Mouse (Mus musculus) limb, embryonic 10.5 days (tissue): Measurements from ENCODE around the gene Serinc4. TPM values are rescaled to one million over a fixed set of nuclear protein-coding genes. Genes with fewer than 3 reads are reported as not detected.

Experiments used
- DNase-seq: peaks from one replicate; pipeline ENCODE4 v3.0.0-alpha.2; 2017; ENCODE audit warnings: low spot score
- H3K27ac ChIP-seq: fragments of 300-500 bp; sonication (generic); 2 replicates; pipeline ENCODE4 v1.5.1; 2016; ENCODE audit warnings: mild to moderate bottlenecking
- H3K27me3 ChIP-seq: fragments of 300-500 bp; sonication (generic); 2 replicates; pipeline ENCODE4 v1.6.1; 2016; ENCODE audit warnings: low read depth, mild to moderate bottlenecking; ENCODE audit not compliant: poor library complexity, severe bottlenecking
- H3K36me3 ChIP-seq: fragments of 300-500 bp; sonication (generic); 2 replicates; pipeline ENCODE4 v1.6.1; 2016; ENCODE audit warnings: mild to moderate bottlenecking, moderate library complexity
- H3K4me1 ChIP-seq: fragments of 300-500 bp; sonication (generic); 2 replicates; pipeline ENCODE4 v1.6.1; 2016
- H3K4me3 ChIP-seq: fragments of 300-500 bp; sonication (generic); 2 replicates; pipeline ENCODE4 v1.5.1; 2016; ENCODE audit warnings: mild to moderate bottlenecking, moderate library complexity
- H3K9me3 ChIP-seq: fragments of 300-500 bp; sonication (generic); replicated peaks from 2 replicates; pipeline ENCODE4 v1.6.1; 2016; ENCODE audit warnings: mild to moderate bottlenecking
- WGBS: fragments of 180-500 bp; shearing (Covaris S2); methylation state at CpG from one replicate; pipeline ENCODE4 v1.1.7; 2016; 5-methylcytosine and 5-hydroxymethylcytosine counted together
- microRNA-seq: library from miRNA; unstranded; fragments of <30 nt; microRNA quantifications from one replicate; pipeline ENCODE4, GENCODE M21; 2017
- polyA plus RNA-seq: library from polyadenylated mRNA; unstranded; fragments of >200 nt; fragmentation: Nextera tagmentation; extraction: Ambion mirVana; gene quantifications from 2 replicates; pipeline ENCODE4 v1.2.1, GENCODE M21; 2016

Gene Serinc4
- polyA plus RNA-seq, 1 experiment from 2014 or later: 0.10 TPM

DNA sequence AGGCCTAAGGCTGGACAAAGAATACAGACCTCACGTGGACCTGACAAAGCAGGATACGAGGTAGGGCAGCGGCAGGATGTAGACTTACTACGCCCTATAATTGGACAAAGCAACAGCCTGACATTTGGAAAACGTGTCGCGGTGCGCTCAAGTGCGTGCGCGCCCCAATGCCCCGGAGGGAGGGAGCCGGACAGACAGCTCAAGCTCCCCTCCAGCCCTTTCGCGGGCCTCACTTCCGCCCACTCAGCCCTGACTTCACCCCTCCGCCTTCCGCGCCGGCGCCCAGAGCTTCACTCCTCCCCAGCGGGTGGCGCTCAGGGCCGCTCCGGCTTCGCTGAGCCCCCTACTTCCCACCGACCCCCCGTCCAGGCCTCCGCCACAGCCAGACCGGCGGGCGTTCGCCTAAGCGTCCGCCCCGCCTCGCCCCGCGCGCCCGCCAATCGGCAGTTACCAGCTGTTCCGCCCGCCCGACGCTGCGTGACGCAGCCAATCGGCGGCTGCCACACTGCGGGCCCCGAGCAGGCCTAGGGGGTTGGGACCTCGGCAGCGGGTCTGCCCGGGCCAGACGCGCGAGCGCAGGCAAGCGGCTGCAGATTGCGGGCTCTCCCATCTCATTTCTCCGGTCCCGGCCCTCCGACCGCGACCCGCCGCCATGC lies 43.1 kb downstream of the Serinc4 start, which contains the start of the genes Pdia3 and Catsper2:
Gene Pdia3 (plus strand): TSS at position 389 of the 656 bp plus-strand sequence.
Gene Catsper2 (minus strand): TSS at position 406 of the 656 bp plus-strand sequence.
- Histone ChIP-seq H3K4me1 (peaks cover 20% of the 10 kb centered on the region), H3K4me3 (peak within 1 kb of the TSS; percentile 88), H3K36me3 (peaks cover 31% of the 10 kb centered on the region), H3K27ac (peak within 1 kb of the TSS; percentile 98), H3K27me3 (no peaks in the 10 kb centered on the region), H3K9me3 (no peaks in the 10 kb centered on the region)
- DNase-seq: peak; percentile 98
- WGBS: under 1% methylated on average over 66 of the region's 68 CpGs

DNA sequence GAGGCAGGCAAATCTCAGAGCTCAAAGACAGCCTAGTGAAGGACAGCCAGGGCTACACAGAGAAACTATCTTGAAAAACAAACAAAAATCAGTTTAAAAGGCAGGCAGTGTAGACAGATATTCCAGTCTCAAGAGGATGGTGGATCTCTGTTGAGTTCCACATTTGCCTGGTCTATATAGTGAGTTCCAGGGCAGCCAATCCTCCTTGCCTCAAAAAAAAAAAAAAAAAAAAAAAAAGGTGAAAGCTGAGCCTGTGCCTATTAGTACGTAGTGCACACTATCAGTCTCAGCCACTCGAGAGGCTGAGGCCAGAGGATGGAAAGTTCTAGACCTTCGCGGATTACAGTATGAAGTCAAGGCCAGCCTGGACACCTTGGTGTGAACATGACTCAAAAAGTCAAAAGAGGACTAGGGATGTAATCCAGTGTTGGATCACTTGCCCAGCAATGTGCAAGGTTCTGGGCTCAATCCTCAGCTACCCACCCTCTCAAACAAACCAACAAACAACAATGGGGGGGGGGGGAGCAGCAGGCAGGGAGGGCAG lies 43.7 kb downstream of the Serinc4 start:
- H3K4me1 ChIP-seq: peaks cover 20% of the 10 kb centered on the region
- H3K27me3 ChIP-seq: no peaks in the 10 kb centered on the region
- peaks cover 25% of the 10 kb centered on the region for H3K36me3 ChIP-seq
- WGBS: 17% methylated on average over 4 of the region's 4 CpGs
- H3K4me3 ChIP-seq: peak overlapping the region; percentile 88
- peak overlapping the region; percentile 98 for H3K27ac ChIP-seq
- no peak for DNase-seq
- H3K9me3 ChIP-seq: no peaks in the 10 kb centered on the region

DNA sequence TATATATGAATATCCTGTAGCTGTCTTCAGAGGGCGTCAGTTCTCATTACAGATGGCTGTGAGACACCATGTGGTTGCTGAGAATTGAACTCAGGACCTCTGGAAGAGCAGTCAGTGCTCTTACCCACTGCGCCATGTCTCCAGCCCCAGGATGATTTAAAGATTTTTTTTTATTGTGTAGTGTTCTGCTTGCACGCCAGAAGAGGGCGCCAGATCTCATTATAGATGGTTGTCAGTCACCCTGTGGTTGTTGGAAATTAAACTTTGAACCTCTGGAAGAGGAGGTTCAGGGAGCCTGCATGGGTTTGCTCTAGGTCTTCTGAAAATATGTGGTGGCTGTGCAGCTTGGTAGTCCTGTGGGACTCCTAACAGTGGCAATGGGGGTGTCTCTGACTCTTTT lies 48.4 kb downstream of the Serinc4 start:
- H3K36me3 ChIP-seq: no peaks in the 10 kb centered on the region
- no peak overlapping the region for H3K27ac ChIP-seq
- H3K4me3 ChIP-seq: no peak overlapping the region
- no peaks in the 10 kb centered on the region for H3K27me3 ChIP-seq
- peak; percentile 58 for DNase-seq
- 32% methylated on average over 4 of the region's 4 CpGs for WGBS
- H3K9me3 ChIP-seq: no peaks in the 10 kb centered on the region
- H3K4me1 ChIP-seq: peaks cover 3% of the 10 kb centered on the region

DNA sequence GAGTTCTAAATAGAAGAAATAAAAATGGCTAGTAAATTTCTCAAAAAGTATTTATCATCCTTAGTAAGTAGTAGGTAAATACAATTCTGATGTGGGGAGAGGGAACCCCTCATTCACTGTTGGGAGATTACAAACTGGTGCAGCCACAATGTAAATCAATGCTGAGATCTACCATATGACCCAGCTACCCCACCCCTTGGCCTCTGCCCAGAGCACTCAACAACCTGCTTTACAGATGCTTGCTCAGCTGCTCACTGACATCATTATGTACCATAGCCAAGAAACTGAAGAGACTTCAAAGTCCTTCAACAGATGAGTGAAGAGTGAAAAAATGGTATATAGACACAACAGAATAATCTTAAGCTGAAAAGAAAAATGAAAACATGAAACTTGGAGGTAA lies 53.3 kb downstream of the Serinc4 start:
- Histone ChIP-seq H3K36me3 (no peaks in the 10 kb centered on the region), H3K9me3 (no peaks in the 10 kb centered on the region), H3K27ac (no peak overlapping the region), H3K4me3 (no peak overlapping the region), H3K4me1 (no peaks in the 10 kb centered on the region), H3K27me3 (no peaks in the 10 kb centered on the region)
- DNase-seq: no peak

DNA sequence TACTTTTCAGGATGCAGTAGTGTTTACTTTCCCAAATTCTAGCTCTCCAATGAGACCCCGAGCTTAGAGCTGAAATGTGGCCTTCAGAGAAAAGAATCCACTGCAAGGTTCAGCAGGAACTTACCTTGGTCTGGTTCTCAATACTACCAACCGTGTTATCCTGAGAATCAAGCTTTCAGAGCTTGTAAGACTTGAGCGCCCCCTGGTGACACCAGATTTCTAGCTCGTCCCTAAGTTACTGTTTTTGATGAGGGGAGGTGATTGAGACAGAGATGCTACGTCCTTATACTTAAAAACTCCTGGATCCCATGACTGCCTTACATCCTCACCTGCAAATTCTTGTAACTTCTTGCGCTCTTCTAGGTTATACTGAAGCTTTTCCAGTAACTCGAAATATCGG lies 60.0 kb downstream of the Serinc4 start:
- WGBS: 20% methylated on average over 8 of the region's 8 CpGs

More for the DNA sequence above, 60.0 kb downstream of the Serinc4 start:
- H3K9me3 ChIP-seq: no peaks in the 10 kb centered on the region
- peak; percentile 83 for DNase-seq
- no peaks in the 10 kb centered on the region for H3K27me3 ChIP-seq
- H3K4me3 ChIP-seq: no peak overlapping the region
- no peaks in the 10 kb centered on the region for H3K36me3 ChIP-seq
- no peaks in the 10 kb centered on the region for H3K4me1 ChIP-seq
- no peak overlapping the region for H3K27ac ChIP-seq

Small RNA genes within 50 kb of the gene (microRNA-seq; reads per million reads assigned to microRNA genes)
- gene Gm22953: not detected

Other genes starting within 250 kb of the Serinc4 start
- gene Trp53bp1, start 185.4 kb downstream of the Serinc4 start, polyA plus RNA-seq: 116 and 135 TPM in 2 replicates
- gene Map1a, start 167.2 kb downstream of the Serinc4 start, polyA plus RNA-seq: 1.5 and 2.0 TPM in 2 replicates
- gene Ppip5k1, start 101.4 kb downstream of the Serinc4 start, polyA plus RNA-seq: 7.5 and 8.9 TPM in 2 replicates
- gene Ckmt1, start 99.1 kb downstream of the Serinc4 start, polyA plus RNA-seq: 0.59 and 1.5 TPM in 2 replicates
- not detected in 2 replicates for gene Strc, start 69.6 kb downstream of the Serinc4 start, polyA plus RNA-seq
- 603 and 646 TPM in 2 replicates for gene Pdia3, start 43.0 kb downstream of the Serinc4 start, polyA plus RNA-seq
- 2.3 and 2.9 TPM in 2 replicates for gene Catsper2, start 43.0 kb downstream of the Serinc4 start, polyA plus RNA-seq
- 6.4 and 8.1 TPM in 2 replicates for gene Ell3, start 12.5 kb downstream of the Serinc4 start, polyA plus RNA-seq
- 472 and 490 TPM in 2 replicates for gene Serf2, start 7.6 kb downstream of the Serinc4 start, polyA plus RNA-seq
- 172 and 201 TPM in 2 replicates for gene Hypk, start 3.5 kb downstream of the Serinc4 start, polyA plus RNA-seq
- gene Mfap1b, start 17.3 kb upstream of the Serinc4 start, polyA plus RNA-seq: 44.5 and 54.5 TPM in 2 replicates
- 24.3 and 29.7 TPM in 2 replicates for gene Mfap1a, start 49.9 kb upstream of the Serinc4 start, polyA plus RNA-seq
- 9.1 and 10.3 TPM in 2 replicates for gene Wdr76, start 49.9 kb upstream of the Serinc4 start, polyA plus RNA-seq